Mouse (Mus musculus) spleen, adult 18-20 months (tissue): ENCODE data around the gene Commd6.
A peak's percentile ranks its signal among the peaks of the same experiment; 100 is the strongest.
"Not testable (repeated sequence)": the region's sequence is repeated elsewhere in the genome, so short reads cannot be mapped to it uniquely, and the experiment has no call there.

ENCODE experiments used
- DNase-seq, 2 experiments: peaks; one replicate each; pipeline ENCODE4 v3.0.0; 2022; ENCODE audit warnings: mixed read lengths in 2 of 2

The Commd6 gene

DNA sequence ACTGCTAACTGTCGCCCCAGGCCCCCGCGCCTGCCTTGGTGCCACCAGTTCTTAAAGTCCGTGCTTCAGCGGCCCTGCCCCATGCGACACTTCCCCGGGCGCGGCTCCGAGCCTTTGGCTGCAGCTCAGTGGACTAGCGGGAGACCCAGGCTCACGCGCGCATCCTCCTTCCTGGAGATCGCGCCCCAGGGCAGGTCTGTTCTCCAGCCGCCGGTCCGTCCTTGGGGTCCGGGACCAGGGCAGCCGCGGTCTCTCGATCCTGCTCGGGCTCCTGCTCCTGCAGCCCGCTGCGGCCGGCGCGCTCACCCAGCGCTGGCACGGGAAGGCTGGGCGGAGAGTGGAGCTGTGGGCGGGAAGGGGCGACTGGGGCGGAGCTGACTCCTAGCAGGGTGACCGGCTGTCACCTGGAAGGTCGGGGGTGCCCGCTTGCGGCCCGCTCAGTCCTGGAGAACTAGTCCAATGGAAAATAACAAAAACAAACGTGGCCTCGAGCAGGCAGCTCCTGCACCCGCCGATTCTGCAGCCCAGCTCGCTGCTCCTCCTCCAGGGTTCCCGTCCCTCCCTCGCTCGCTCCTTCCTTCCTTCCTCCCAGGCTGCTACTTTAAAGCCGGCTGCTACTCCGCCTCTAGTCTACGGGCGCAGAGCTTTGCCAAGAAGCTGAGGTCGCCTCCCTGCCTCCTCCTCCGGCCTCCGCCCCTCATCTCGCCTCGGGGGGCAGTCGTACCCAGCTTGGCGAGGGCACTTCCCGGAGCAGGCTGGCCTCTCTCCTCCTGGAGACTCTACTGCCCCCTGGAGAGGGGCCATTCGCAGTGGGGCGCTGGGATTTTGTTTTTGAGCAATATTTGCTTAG is 31.7 kb downstream of the Commd6 start, which contains the start of gene Tbc1d4:
Gene Tbc1d4, minus strand, starts transcription at position 673 of the 850 bp plus-strand sequence.
- peak; percentile 28 to 47 for DNase-seq

DNA sequence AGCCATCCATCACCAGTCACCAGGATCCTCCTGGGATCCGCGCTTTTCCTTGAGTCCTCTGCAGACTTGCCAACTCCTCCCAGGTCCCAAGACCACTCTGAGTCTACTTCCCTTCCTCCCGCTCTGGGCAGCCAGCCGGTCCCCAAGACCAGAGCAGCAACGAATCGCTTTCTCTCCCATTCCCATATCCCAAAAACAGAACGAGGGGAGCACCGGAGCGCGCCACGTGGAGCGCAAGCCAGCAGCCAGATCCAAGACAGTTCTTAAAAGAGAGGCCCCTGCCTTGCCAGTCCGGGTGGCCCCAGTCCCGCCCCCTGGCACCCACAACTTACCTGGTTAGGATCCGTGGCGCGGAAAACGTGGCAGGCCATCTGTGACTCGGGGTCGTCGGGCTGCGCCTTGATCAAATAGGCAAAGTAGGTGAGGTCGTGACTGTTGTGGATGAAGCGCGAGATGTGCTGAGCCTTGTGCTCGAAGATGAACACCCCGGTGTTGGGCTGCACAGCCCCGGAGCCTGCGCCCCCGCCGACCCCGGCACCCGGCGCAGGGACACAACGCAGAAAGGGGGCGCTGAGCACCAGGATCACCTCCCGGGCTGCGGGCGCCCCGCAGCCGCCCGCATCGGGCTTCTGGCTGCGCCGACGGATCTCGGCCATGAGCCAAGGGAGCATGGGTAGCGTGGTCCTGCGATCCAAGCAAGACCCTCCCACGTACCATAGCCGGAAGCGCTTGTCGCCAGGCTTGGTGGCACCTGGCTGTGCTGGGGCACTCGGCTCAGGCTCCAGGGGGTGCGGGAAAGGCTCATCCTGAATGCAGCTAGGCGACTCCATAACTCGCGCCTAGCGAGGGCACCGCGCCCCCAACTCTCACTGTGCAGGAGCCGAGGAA is 32.6 kb downstream of the Commd6 start:
- peak; percentile 5 to 6 for DNase-seq

DNA sequence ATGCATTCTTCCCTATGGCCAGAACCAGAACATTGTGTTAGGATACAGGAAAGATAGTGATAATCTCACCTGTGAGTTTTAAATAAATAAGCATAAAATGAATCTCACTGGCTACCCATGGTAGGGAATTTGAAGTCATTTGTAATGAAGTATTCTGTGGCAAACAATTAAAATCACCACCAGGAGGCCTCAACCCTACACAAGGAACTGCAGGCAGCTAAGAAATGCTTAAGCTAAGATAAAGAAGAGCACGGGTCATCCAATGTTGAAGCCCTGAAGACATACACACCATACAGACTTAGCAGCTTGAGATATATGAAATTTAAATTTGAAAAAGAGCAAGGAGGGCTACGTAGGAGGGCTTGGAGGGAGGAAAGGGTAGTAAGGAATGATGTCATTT is 34.6 kb downstream of the Commd6 start:
- no peak for DNase-seq

DNA sequence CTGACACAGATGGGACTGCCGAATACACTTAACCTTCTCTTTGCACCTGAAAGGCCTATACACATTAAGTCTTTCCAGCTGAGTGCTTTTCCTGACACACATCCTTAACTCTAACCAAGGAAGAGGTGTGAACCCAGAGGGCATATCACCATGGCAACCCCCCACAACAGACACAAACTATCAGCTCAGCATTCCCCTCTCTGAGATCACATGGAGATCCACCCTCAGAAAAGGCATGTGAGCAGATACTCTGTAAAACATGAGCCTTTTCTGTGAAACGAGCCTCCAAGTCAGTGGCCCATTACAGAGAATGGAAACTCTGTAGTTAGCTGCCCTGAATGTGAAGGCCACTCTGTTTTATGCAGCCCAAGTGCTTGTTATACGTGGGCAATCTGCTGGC is 37.6 kb downstream of the Commd6 start:
- no peak for DNase-seq

DNA sequence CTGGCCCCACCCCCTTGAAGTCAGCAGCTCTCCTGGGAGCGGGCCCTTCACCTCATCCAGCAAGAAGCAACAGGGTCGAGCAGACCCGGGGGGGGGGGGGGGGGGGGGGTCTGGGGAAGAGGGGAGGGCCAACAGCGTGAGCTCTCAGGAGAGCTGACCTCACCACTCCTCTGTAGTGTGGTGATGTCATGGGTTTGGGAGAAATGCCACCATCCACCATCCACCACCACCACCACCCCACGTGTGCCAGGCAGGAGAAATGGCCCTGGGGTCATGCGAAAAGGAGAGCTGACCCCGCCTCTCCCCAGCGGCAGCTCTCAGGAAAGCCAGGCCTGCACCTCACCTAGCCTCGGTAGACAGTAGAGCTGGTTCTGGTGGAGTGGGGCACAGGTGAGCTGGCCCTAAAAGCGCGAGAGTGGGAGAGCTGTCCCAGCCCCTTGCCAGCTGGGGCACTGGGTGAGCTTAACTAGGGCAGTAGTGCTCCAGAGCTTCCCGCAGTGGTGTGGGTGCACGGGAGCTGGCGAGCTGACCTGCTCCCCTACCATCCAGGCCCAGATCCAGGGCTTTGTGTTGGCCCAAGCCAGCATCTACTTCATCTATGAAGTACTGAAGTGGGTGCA is 43.3 kb downstream of the Commd6 start:
- DNase-seq, result no peak

DNA sequence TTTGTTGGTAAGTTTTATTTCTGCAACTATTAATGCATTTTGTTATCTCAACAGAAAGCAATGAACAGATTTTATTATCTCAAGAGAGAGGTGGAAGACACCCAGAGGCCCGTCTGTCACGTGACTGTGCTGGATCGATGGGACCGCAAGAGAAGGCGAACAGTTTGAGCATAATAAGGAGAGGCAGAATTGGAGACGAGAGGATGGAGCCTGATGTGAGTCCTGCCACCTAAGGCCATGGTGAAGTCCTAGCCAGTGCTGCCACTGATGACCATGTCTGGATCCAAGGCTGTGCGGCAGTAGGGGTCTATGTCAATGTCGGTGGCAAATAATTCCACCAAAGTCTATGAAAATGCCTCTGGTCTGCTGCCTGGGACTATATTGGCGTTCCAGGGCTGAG is 43.8 kb downstream of the Commd6 start:
- DNase-seq, result no peak

DNA sequence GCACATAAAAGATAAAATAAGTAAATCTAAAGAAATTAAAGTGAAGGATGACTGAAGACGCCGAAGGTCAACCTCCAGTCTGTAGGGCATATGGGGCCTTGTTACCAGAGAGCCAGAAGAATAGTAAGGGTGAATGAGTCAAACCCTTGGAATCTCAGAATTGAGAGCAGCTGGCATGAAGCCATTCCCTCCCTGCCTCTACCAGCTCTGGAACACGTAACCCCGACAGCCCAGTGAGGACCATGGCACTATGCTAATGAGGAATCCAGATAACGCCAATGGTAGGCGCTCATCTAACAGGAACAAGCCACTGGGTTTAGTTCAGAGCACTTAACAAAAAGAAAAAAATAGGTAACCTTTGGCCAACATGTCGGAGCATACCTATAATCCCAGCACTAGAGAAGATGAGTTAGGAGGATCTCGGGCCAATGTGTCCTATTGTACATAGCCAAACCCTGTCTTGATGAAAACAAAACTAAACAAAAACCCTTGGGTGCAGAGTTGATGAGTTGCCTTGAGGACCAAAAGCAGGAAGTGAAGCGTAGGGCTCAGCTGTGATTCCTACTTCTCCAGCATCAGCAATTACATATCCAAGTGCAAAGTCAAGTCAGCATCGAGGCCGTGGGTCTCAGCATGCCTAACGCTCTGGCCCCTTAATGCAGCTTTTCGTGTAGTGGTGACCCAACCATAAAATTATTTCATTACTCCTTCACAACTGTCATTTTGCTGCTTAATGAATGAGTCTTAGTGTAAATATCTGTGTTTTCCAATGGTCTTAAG is 45.0 kb downstream of the Commd6 start:
- no peak for DNase-seq

DNA sequence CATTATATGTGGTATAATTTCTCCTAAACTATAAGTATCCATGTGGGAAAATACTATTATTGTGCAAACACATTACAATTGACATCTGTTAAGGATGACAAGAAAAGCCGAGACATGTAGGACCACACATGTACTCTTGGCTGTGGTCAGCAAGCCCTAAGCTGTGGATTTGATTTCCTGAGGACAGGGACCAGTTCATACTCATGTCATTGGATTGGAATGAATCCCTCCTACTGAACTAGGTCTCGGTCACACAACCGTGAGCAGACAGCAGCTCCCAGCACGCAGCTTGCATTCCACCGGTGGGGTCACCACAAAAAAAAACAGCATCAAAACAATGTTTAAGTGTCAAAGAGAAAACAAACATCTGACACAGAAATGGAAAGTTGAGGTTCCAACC is 46.5 kb downstream of the Commd6 start:
- DNase-seq, result no peak

DNA sequence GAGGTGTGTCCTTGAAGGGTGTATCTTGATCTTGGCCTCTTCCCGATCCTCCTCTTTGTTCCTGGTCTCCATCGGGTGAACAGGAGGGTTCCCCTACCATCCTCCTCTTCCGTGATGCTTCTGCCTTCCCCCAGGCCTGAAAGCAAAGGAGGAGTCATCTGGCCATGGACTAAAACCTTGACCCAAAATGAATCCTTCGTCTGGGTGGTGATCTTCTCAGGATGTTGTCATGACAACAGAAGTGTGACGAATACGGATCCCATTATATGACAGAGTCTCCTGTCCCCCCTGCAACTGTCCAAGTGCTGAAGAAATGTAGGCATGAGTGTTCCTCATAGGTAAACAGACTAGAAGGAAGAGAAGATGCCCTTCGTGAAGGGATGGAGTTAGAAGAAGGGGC is 47.1 kb downstream of the Commd6 start:
- DNase-seq, result no peak

DNA sequence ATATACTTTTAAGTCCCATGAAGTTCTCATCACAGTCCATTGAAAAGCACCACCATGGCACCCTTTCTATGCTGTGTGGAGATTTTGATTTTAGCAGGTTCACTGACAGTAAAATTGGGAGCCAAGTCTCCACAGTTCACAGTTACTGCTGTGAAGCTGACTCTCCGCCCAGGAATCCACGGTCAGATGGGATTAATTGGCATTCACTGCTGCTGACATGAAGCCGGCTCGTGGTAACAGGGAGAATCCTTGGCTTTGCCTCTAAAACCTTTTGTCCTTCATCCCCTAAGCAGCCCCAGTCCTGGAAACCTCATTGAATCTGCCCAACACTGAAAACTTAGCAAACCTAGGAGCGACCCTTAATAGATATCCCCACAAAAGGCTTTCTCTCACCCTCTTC is 49.4 kb downstream of the Commd6 start:
- DNase-seq, result no peak

DNA sequence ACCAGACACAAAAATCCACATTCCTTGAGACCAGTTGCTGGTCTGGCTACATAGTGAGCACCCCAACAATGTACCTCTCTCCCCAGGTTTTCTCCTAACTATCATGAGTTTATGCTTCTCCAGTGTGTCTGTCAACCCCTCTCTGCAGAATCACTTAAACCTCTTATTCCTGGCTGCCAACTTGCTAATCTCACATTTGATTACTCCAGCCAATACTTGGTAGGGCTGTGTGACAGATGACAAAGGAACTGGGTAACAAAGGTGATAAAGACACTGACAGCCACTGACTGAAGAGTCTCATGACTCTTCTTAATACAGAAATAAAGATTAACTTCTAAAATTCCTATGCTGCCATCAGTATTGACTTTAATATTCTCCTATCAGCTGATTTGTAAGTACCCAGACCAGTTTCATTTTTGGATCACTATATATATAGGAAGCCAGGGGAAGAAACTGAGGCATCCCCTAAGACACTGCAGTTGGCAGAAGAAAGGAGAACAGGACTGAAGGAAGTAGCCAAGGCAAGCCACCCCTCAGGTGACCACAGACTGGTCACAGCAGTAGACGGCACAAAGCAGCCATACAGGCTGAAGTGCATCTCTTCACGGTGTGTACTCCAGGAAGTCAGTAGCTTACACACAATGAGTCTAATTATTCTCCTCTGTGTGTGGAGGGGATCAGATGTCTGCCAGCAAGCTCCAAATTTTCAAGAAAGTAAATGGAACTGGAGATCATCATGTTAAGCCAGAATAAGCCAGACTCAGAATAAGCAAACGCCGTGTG is 52.1 kb downstream of the Commd6 start:
- DNase-seq, result not testable (repeated sequence)

DNA sequence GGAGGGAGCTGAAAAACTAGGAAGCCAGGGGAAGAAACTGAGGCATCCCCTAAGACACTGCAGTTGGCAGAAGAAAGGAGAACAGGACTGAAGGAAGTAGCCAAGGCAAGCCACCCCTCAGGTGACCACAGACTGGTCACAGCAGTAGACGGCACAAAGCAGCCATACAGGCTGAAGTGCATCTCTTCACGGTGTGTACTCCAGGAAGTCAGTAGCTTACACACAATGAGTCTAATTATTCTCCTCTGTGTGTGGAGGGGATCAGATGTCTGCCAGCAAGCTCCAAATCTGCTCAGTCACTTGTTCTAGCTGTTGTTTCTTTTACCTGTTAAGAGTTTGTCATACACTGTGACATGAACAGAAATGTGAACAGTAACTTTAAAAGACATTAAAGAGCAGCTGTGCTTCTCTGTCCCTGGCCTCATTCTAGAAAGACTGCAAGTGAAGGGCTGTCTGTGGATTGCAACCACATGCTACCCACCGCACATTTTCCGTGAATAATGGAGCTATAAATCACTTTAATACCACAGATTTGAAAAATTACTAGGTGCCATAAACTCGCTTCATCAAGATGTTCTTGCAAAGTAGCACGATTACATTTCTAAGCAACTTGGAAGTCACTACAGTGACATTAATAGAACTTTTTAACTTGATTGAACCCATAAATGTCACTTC is 53.0 kb downstream of the Commd6 start:
- DNase-seq, result not testable (repeated sequence)

DNA sequence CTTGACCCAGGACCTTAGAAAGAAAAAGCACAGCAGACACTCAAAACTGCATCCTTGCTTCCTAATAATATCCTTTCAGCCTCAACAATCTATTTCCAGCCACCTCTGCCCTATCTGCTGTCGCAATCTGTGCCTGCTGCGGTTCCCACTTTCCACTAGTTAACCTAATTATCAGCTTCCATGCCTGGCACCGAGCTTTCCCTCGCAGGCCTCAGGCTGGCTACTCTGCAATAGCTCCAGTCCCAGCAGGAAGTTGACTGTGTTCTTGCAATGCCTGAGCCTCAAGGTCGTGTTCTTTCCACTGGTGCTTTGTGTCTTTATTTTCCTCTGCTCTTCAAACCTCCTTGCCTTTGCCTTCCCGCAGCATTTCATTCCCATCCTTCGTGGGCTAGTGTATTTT is 54.4 kb downstream of the Commd6 start:
- DNase-seq, result no peak
